Mouse (Mus musculus) midbrain, embryonic 14.5 days (tissue): ENCODE data around the gene Cald1. TPM values are rescaled to one million over a fixed set of nuclear protein-coding genes. Genes with fewer than 3 reads are reported as not detected.

Source experiments
- ATAC-seq: fragments of 200-750 bp; cut with Nextera tagmentation; 2 replicates; pipeline ENCODE4 v1.8.0; 2017; ENCODE audit warnings: moderate number of reproducible peaks, moderate library complexity; ENCODE audit not compliant: low FRiP score, low TSS enrichment
- DNase-seq: peaks from one replicate; pipeline ENCODE4 v3.0.0-alpha.2; 2015
- H3K27ac ChIP-seq: fragments of 300-500 bp; sonication (generic); replicated peaks from 2 replicates; pipeline ENCODE4 v1.5.1; 2014; ENCODE audit warnings: mild to moderate bottlenecking, low read depth, low read length, moderate library complexity
- H3K27me3 ChIP-seq: fragments of 300-500 bp; sonication (generic); 2 replicates; pipeline ENCODE4 v1.6.1; 2014; ENCODE audit warnings: low read length, control low read depth, mixed read lengths; ENCODE audit not compliant: control insufficient read depth, insufficient read depth
- H3K36me3 ChIP-seq: fragments of 300-500 bp; sonication (generic); 2 replicates; pipeline ENCODE4 v1.6.1; 2014; ENCODE audit warnings: low read length, control low read depth; ENCODE audit not compliant: control insufficient read depth, insufficient read depth
- H3K4me1 ChIP-seq: fragments of 300-500 bp; sonication (generic); 2 replicates; pipeline ENCODE4 v1.6.1; 2014; ENCODE audit warnings: mild to moderate bottlenecking, antibody characterized with exemption, low read length, control low read depth; ENCODE audit not compliant: control insufficient read depth, insufficient read depth
- H3K4me2 ChIP-seq: fragments of 300-500 bp; sonication (generic); 2 replicates; pipeline ENCODE4 v1.6.1; 2014; ENCODE audit warnings: mild to moderate bottlenecking, low read length, moderate library complexity
- H3K4me3 ChIP-seq: fragments of 300-500 bp; sonication (generic); replicated peaks from 2 replicates; pipeline ENCODE4 v1.5.1; 2014; ENCODE audit warnings: low read depth, low read length
- H3K9ac ChIP-seq: fragments of 300-500 bp; sonication (generic); replicated peaks from 2 replicates; pipeline ENCODE4 v1.6.1; 2014; ENCODE audit warnings: mild to moderate bottlenecking, low read length, moderate library complexity
- H3K9me3 ChIP-seq: fragments of 300-500 bp; sonication (generic); 2 replicates; pipeline ENCODE4 v1.6.1; 2016; ENCODE audit warnings: low read length, control low read depth, mixed read lengths; ENCODE audit not compliant: control insufficient read depth
- WGBS: fragments of 180-500 bp; shearing (Covaris S2); extraction: QIAGEN DNeasy Blood & Tissue Kit; methylation state at CpG from one replicate; pipeline ENCODE4 v1.1.7; 2014; 5-methylcytosine and 5-hydroxymethylcytosine counted together
- polyA plus RNA-seq: library from polyadenylated mRNA; unstranded; fragments of >200 nt; fragmentation: Nextera tagmentation; extraction: Ambion mirVana; gene quantifications from 2 replicates; pipeline ENCODE4 v1.2.1, GENCODE M21; 2014

The Cald1 gene
- polyA plus RNA-seq, 1 experiment from 2014 or later, result 50.0 TPM

DNA sequence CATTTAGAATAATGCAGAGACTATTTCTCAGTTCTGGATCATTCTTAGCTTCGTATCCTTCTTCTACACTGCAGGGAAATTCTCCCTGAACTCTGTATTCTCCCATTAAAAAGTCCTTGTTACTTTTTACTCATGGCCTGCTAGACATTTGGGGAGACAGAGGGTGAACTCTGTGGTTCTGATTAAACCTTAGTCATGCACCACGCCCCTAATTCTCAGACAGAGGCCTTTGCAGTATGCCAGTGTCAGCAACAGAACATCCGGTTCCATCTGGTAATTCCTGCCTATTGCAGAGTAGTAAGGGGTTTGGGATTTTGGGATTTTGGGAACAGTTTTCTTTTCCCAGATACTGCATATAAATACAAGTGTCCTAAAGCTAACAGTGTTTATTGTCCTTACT, 198.6 kb downstream of the Cald1 start:
- Histone ChIP-seq H3K4me3 (no peak overlapping the region), H3K36me3 (no peaks in the 10 kb centered on the region), H3K27me3 (no peaks in the 10 kb centered on the region), H3K4me1 (no peaks in the 10 kb centered on the region), H3K9me3 (no peaks in the 10 kb centered on the region), H3K27ac (no peak overlapping the region), H3K9ac (no peak overlapping the region), H3K4me2 (no peak overlapping the region)
- DNase-seq (no peak), ATAC-seq (no peak)
- 86% methylated on average over 3 of the region's 3 CpGs for WGBS

GRCm38 (mm10) chr6:34797887-34798286, 199.6 kb downstream of the Cald1 start:
- WGBS, result 86% methylated on average over 3 of the region's 3 CpGs
- H3K4me2 ChIP-seq, result no peak overlapping the region
- no peaks in the 10 kb centered on the region for H3K36me3 ChIP-seq

DNA sequence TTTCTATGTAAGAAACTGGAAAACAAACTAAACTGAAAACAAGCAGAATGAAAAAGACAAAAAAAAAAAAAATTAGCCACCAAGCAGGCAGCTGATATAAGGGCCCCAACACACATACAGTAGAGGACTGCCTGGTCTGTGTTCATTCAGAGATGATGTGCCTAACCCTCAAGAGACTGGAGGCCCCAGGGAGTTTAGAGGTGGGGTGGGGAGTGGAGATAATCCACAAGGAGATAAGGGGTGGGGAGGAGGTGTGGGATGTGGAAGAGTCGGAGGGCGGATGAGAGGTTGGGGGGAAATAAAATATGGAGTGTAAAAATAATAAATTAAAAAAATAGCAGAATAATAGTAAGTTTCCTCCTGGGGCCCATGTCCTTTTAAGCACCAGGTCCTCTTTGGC, 207.3 kb downstream of the Cald1 start:
- no peaks in the 10 kb centered on the region for H3K9me3 ChIP-seq
- no peak overlapping the region for H3K9ac ChIP-seq
- no peak overlapping the region for H3K27ac ChIP-seq
- H3K4me2 ChIP-seq, result no peak overlapping the region
- no peak for ATAC-seq
- H3K36me3 ChIP-seq, result no peaks in the 10 kb centered on the region
- no peaks in the 10 kb centered on the region for H3K4me1 ChIP-seq
- no peaks in the 10 kb centered on the region for H3K27me3 ChIP-seq
- no peak for DNase-seq
- no peak overlapping the region for H3K4me3 ChIP-seq
- WGBS, result 80% methylated on average over 2 of the region's 2 CpGs

More at GRCm38 (mm10) chr6:34797887-34798286, 199.6 kb downstream of the Cald1 start:
- ATAC-seq (no peak), DNase-seq (no peak)
- H3K4me3 ChIP-seq, result no peak overlapping the region
- H3K27me3 ChIP-seq, result no peaks in the 10 kb centered on the region
- H3K9me3 ChIP-seq, result no peaks in the 10 kb centered on the region
- H3K27ac ChIP-seq, result no peak overlapping the region
- no peaks in the 10 kb centered on the region for H3K4me1 ChIP-seq
- H3K9ac ChIP-seq, result no peak overlapping the region

DNA sequence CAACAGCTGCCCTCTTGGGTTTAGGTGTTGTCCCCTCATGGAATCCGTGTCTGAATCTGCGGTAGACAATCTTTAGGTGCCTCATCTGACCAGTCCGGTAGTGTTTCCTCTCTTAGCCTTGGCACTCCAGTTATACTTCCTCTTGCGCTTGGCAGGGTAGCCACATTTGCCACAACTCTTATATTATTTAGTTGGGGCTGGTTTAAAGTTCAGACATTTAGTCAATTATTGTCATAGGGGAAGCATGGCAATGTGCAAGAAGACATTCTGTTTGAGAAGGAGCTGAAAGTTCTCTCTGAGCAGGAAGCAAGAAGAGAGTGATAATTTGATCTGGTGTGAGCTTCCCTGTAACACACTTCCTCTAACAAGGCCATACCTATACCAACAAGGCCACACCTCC, 212.4 kb downstream of the Cald1 start:
- H3K9ac ChIP-seq, result no peak overlapping the region
- H3K4me2 ChIP-seq, result no peak overlapping the region
- no peak for ATAC-seq
- H3K27ac ChIP-seq, result no peak overlapping the region
- no peaks in the 10 kb centered on the region for H3K9me3 ChIP-seq
- H3K4me1 ChIP-seq, result no peaks in the 10 kb centered on the region
- H3K4me3 ChIP-seq, result no peak overlapping the region
- WGBS, result 92% methylated on average over 4 of the region's 4 CpGs
- no peaks in the 10 kb centered on the region for H3K27me3 ChIP-seq
- no peaks in the 10 kb centered on the region for H3K36me3 ChIP-seq
- no peak for DNase-seq

DNA sequence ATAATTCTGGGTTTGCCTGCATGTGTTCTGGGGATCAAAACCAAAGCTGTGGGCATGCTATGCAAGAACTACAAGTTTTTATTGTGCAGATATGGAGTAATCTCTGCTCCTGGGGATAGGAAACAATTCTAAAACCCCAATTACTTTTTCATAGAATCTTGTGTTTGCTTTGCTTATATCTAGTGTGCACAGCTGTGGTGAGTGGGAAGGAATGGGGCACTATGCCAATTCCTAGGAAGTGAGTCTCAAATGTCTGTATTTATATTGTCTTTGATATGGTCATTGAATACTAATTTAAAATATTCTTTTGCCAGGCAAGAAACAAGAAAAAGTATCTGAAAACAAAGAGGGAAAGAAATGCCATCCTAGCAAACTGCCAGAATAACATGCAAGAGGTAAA, 226.1 kb downstream of the Cald1 start:
- Histone ChIP-seq H3K36me3 (no peaks in the 10 kb centered on the region), H3K4me3 (no peak overlapping the region), H3K4me2 (no peak overlapping the region), H3K9me3 (no peaks in the 10 kb centered on the region), H3K9ac (no peak overlapping the region), H3K27me3 (no peaks in the 10 kb centered on the region), H3K4me1 (no peaks in the 10 kb centered on the region), H3K27ac (no peak overlapping the region)
- ATAC-seq (no peak), DNase-seq (peak; percentile 8)

Other genes with a start within 250 kb of the Cald1 start
- 3.2 and 4.5 TPM in 2 replicates for gene Akr1b8, start 244.4 kb upstream of the Cald1 start, polyA plus RNA-seq
- gene Akr1b10, start 214.3 kb upstream of the Cald1 start, polyA plus RNA-seq, result 7.7 and 9.1 TPM in 2 replicates
- not detected in 2 replicates for gene Akr1b7, start 186.2 kb upstream of the Cald1 start, polyA plus RNA-seq
- 94.2 and 94.6 TPM in 2 replicates for gene Bpgm, start 122.3 kb upstream of the Cald1 start, polyA plus RNA-seq
- gene Agbl3, start 181.9 kb downstream of the Cald1 start, polyA plus RNA-seq, result 14.7 and 16.0 TPM in 2 replicates